Mouse (Mus musculus): ENCODE data around the gene Srr.

DNA sequence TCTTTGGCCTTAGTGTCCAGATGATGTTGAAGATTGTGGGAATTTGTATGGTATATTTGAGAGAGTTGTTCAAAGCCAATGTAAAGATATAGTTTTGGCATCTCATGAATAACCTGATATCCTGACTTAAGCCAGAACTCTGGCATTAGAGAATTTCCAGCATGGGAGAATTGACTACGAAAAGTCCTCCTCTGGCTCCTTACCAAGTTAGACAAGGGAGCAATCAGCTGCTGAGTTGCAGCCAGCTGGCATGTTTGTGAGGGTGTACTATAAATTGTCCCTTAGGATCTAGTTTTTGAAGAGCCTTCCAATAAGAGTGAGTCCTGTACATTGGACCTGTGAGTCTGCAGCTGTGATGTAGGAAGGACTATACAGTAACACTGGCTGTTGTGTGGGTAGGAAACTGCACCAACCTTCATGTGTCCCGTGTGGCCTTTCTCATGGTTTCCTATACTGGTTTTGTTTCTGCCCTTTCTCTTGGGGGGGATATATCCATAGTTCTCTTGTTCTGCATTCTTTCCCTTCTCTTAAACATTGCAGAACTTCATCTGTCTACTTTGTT is 37.2 kb upstream of the Srr start:
- TF ChIP-seq CTCF (IDR thresholded peaks at IDR 0.05; ENCODE audit: control insufficient read depth, insufficient read depth, insufficient replicate concordance, low read depth, low read length) (no peak), POLR2A (IDR thresholded peaks at IDR 0.05; ENCODE audit: control insufficient read depth, low read depth, low read length) (no peak)
